Mouse (Mus musculus): ENCODE measurements around the gene Adamts13. TPM values are rescaled to one million over a fixed set of nuclear protein-coding genes. Genes with fewer than 3 reads are reported as not detected.

Adamts13 gene
- polyA plus RNA-seq, 1 experiment, result 0.09 TPM

DNA sequence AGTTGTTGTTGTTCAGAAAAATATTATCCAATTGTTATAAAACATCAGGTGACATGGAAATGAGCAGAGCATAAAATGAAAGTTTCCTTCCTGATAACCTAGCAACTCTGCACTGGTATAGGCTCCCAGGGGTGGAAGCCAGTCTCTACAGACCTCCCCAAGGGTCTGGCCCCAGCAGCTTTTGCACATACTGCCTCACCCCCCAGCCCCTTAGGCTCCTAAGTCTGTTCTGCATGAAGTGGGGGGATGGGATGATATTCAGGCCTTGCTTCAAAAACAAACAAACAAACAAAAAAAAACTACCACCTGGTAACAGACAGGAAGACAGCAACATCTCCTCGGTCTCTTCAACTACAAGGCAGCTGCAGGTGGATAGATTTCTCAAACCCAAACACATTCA lies 7.1 kb downstream of the Adamts13 start:
- Histone ChIP-seq H3ac (ENCODE audit: control insufficient read depth, insufficient read length, low read depth) (no peak overlapping the region), H3K36me3 (ENCODE audit: control insufficient read depth, insufficient read depth) (no peaks in the 10 kb centered on the region), H3K27me3 (ENCODE audit: control insufficient read depth, insufficient read depth, insufficient read length) (peaks cover 72% of the 10 kb centered on the region), H3K79me2 (ENCODE audit: control insufficient read depth, insufficient read depth) (no peaks in the 10 kb centered on the region), H3K4me3 (ENCODE audit: insufficient read depth, poor library complexity, severe bottlenecking) (no peak overlapping the region), H3K79me3 (ENCODE audit: low read depth) (no peaks in the 10 kb centered on the region)
- TF ChIP-seq MAX (IDR thresholded peaks at IDR 0.05) (no peak), CEBPB (IDR thresholded peaks at IDR 0.05; ENCODE audit: low read depth) (no peak), CTCF (IDR thresholded peaks at IDR 0.05; ENCODE audit: control insufficient read depth, insufficient read depth, insufficient read length) (no peak), MYOD1 (IDR thresholded peaks at IDR 0.05; ENCODE audit: control insufficient read depth, insufficient read length, low read depth) (no peak), USF1 (IDR thresholded peaks at IDR 0.05; ENCODE audit: low read depth) (no peak), MYOG (IDR thresholded peaks at IDR 0.05; ENCODE audit: control insufficient read depth, extremely low read depth, insufficient read length) (no peak), FOSL1 (IDR thresholded peaks at IDR 0.05; ENCODE audit: insufficient read depth, low read length, poor library complexity, severe bottlenecking) (no peak)

- H3K4me3 ChIP-seq (ENCODE audit: insufficient read depth, poor library complexity, severe bottlenecking), result no peak overlapping the region
- no peaks in the 10 kb centered on the region for H3K79me2 ChIP-seq (ENCODE audit: control insufficient read depth, insufficient read depth)
- TF ChIP-seq MYOD1 (IDR thresholded peaks at IDR 0.05; ENCODE audit: control insufficient read depth, insufficient read length, low read depth) (no peak), FOSL1 (IDR thresholded peaks at IDR 0.05; ENCODE audit: insufficient read depth, low read length, poor library complexity, severe bottlenecking) (no peak), CTCF (IDR thresholded peaks at IDR 0.05; ENCODE audit: control insufficient read depth, insufficient read depth, insufficient read length) (no peak), CEBPB (IDR thresholded peaks at IDR 0.05; ENCODE audit: low read depth) (no peak), MYOG (IDR thresholded peaks at IDR 0.05; ENCODE audit: control insufficient read depth, extremely low read depth, insufficient read length) (no peak), MAX (IDR thresholded peaks at IDR 0.05) (no peak), USF1 (IDR thresholded peaks at IDR 0.05; ENCODE audit: low read depth) (no peak)
- H3K79me3 ChIP-seq (ENCODE audit: low read depth), result no peaks in the 10 kb centered on the region
- no peak overlapping the region for H3ac ChIP-seq (ENCODE audit: control insufficient read depth, insufficient read length, low read depth)
- H3K36me3 ChIP-seq (ENCODE audit: control insufficient read depth, insufficient read depth), result no peaks in the 10 kb centered on the region
- peaks cover 63% of the 10 kb centered on the region for H3K27me3 ChIP-seq (ENCODE audit: control insufficient read depth, insufficient read depth, insufficient read length)
These were observed 11.0 kb downstream of the Adamts13 start for GRCm38 (mm10) chr2:26984179-26984578.

- H3K79me2 ChIP-seq (ENCODE audit: control insufficient read depth, insufficient read depth), result no peaks in the 10 kb centered on the region
- no peak overlapping the region for H3K4me3 ChIP-seq (ENCODE audit: insufficient read depth, poor library complexity, severe bottlenecking)
- peaks cover 63% of the 10 kb centered on the region for H3K27me3 ChIP-seq (ENCODE audit: control insufficient read depth, insufficient read depth, insufficient read length)
- H3K36me3 ChIP-seq (ENCODE audit: control insufficient read depth, insufficient read depth), result no peaks in the 10 kb centered on the region
- TF ChIP-seq USF1 (IDR thresholded peaks at IDR 0.05; ENCODE audit: low read depth) (no peak), MYOG (IDR thresholded peaks at IDR 0.05; ENCODE audit: control insufficient read depth, extremely low read depth, insufficient read length) (no peak), CEBPB (IDR thresholded peaks at IDR 0.05; ENCODE audit: low read depth) (no peak), CTCF (IDR thresholded peaks at IDR 0.05; ENCODE audit: control insufficient read depth, insufficient read depth, insufficient read length) (no peak), MAX (IDR thresholded peaks at IDR 0.05) (no peak), FOSL1 (IDR thresholded peaks at IDR 0.05; ENCODE audit: insufficient read depth, low read length, poor library complexity, severe bottlenecking) (no peak), MYOD1 (IDR thresholded peaks at IDR 0.05; ENCODE audit: control insufficient read depth, insufficient read length, low read depth) (no peak)
- no peaks in the 10 kb centered on the region for H3K79me3 ChIP-seq (ENCODE audit: low read depth)
- H3ac ChIP-seq (ENCODE audit: control insufficient read depth, insufficient read length, low read depth), result no peak overlapping the region
These were observed 11.4 kb downstream of the Adamts13 start for GRCm38 (mm10) chr2:26984640-26985039.

GRCm38 (mm10) chr2:26993936-26994335 lies 20.7 kb downstream of the Adamts13 start:
- no peaks in the 10 kb centered on the region for H3K36me3 ChIP-seq (ENCODE audit: control insufficient read depth, insufficient read depth)
- H3K79me3 ChIP-seq (ENCODE audit: low read depth), result no peaks in the 10 kb centered on the region
- H3K4me3 ChIP-seq (ENCODE audit: insufficient read depth, poor library complexity, severe bottlenecking), result no peak overlapping the region
- H3K79me2 ChIP-seq (ENCODE audit: control insufficient read depth, insufficient read depth), result no peaks in the 10 kb centered on the region
- no peak overlapping the region for H3ac ChIP-seq (ENCODE audit: control insufficient read depth, insufficient read length, low read depth)
- TF ChIP-seq CEBPB (IDR thresholded peaks at IDR 0.05; ENCODE audit: low read depth) (no peak), USF1 (IDR thresholded peaks at IDR 0.05; ENCODE audit: low read depth) (no peak), FOSL1 (IDR thresholded peaks at IDR 0.05; ENCODE audit: insufficient read depth, low read length, poor library complexity, severe bottlenecking) (no peak), MYOG (IDR thresholded peaks at IDR 0.05; ENCODE audit: control insufficient read depth, extremely low read depth, insufficient read length) (no peak), CTCF (IDR thresholded peaks at IDR 0.05; ENCODE audit: control insufficient read depth, insufficient read depth, insufficient read length) (no peak), MYOD1 (IDR thresholded peaks at IDR 0.05; ENCODE audit: control insufficient read depth, insufficient read length, low read depth) (no peak), MAX (IDR thresholded peaks at IDR 0.05) (no peak)
- H3K27me3 ChIP-seq (ENCODE audit: control insufficient read depth, insufficient read depth, insufficient read length), result peaks cover 17% of the 10 kb centered on the region

DNA sequence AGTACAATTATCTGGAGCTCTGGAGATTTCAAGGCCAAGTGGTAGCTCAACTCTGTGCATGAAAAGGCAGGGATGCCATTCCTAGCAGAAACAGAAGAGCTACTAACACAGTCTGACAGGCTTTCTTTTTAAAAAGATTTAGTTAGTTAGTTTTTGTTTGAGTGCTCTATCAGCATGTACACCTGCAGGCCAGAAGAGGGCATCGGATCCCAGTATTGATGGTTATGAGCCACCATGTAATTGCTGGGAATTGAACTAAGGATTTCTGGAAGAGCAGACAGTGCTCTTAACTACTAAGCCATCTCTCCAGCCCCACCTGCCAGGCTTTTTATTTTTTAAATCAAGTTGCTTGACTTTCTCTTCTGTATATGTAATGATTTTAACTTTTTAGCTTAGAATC lies 24.3 kb downstream of the Adamts13 start:
- Histone ChIP-seq H3K36me3 (ENCODE audit: control insufficient read depth, insufficient read depth) (no peaks in the 10 kb centered on the region), H3K27me3 (ENCODE audit: control insufficient read depth, insufficient read depth, insufficient read length) (peaks cover 17% of the 10 kb centered on the region), H3K4me3 (ENCODE audit: insufficient read depth, poor library complexity, severe bottlenecking) (no peak overlapping the region), H3K79me2 (ENCODE audit: control insufficient read depth, insufficient read depth) (no peaks in the 10 kb centered on the region), H3K79me3 (ENCODE audit: low read depth) (no peaks in the 10 kb centered on the region), H3ac (ENCODE audit: control insufficient read depth, insufficient read length, low read depth) (no peak overlapping the region)
- TF ChIP-seq MYOD1 (IDR thresholded peaks at IDR 0.05; ENCODE audit: control insufficient read depth, insufficient read length, low read depth) (no peak), USF1 (IDR thresholded peaks at IDR 0.05; ENCODE audit: low read depth) (no peak), CTCF (IDR thresholded peaks at IDR 0.05; ENCODE audit: control insufficient read depth, insufficient read depth, insufficient read length) (no peak), FOSL1 (IDR thresholded peaks at IDR 0.05; ENCODE audit: insufficient read depth, low read length, poor library complexity, severe bottlenecking) (no peak), MAX (IDR thresholded peaks at IDR 0.05) (no peak), MYOG (IDR thresholded peaks at IDR 0.05; ENCODE audit: control insufficient read depth, extremely low read depth, insufficient read length) (no peak)

GRCm38 (mm10) chr2:26997993-26998392 lies 24.8 kb downstream of the Adamts13 start:
- TF ChIP-seq MAX (IDR thresholded peaks at IDR 0.05) (no peak), MYOD1 (IDR thresholded peaks at IDR 0.05; ENCODE audit: control insufficient read depth, insufficient read length, low read depth) (no peak), MYOG (IDR thresholded peaks at IDR 0.05; ENCODE audit: control insufficient read depth, extremely low read depth, insufficient read length) (no peak), CEBPB (IDR thresholded peaks at IDR 0.05; ENCODE audit: low read depth) (no peak), USF1 (IDR thresholded peaks at IDR 0.05; ENCODE audit: low read depth) (no peak), CTCF (IDR thresholded peaks at IDR 0.05; ENCODE audit: control insufficient read depth, insufficient read depth, insufficient read length) (no peak), FOSL1 (IDR thresholded peaks at IDR 0.05; ENCODE audit: insufficient read depth, low read length, poor library complexity, severe bottlenecking) (no peak)
- Histone ChIP-seq H3ac (ENCODE audit: control insufficient read depth, insufficient read length, low read depth) (no peak overlapping the region), H3K79me2 (ENCODE audit: control insufficient read depth, insufficient read depth) (no peaks in the 10 kb centered on the region), H3K79me3 (ENCODE audit: low read depth) (no peaks in the 10 kb centered on the region), H3K4me3 (ENCODE audit: insufficient read depth, poor library complexity, severe bottlenecking) (no peak overlapping the region), H3K27me3 (ENCODE audit: control insufficient read depth, insufficient read depth, insufficient read length) (peaks cover 17% of the 10 kb centered on the region), H3K36me3 (ENCODE audit: control insufficient read depth, insufficient read depth) (no peaks in the 10 kb centered on the region)
